In genomic region chr9:114688252-114688952, GRCm38 (mm10) we compare ENCODE assay signal across 7 mouse cellular contexts. TPM values are rescaled to one million over a fixed set of nuclear protein-coding genes. Genes with fewer than 3 reads are reported as not detected.
DNase-seq lines count a peak whose midpoint lies in the region; ATAC-seq and TF ChIP-seq lines count a peak whose summit lies in the region.

Gene Dync1li1 (plus strand): TSS chr9:114688790.

- H3K27ac ChIP-seq in embryonic facial prominence, embryonic 10.5 days (replicated peaks) = peak within 1 kb of the TSS; percentile 95
- H3K27ac ChIP-seq in intestine, postnatal 0 days (ENCODE audit: low read depth, low read length) = peak within 1 kb of the TSS; percentile 99
- H3K27ac ChIP-seq in midbrain, embryonic 12.5 days (replicated peaks) = peak within 1 kb of the TSS; percentile 95
- peak within 1 kb of the TSS; percentile 97 for H3K27ac ChIP-seq in small intestine, adult 2 months (ENCODE audit: insufficient read depth, low read depth, low read length)

- peak within 1 kb of the TSS; percentile 90 for H3K4me2 ChIP-seq in intestine, postnatal 0 days (replicated peaks; ENCODE audit: low read depth)
- H3K4me2 ChIP-seq in midbrain, embryonic 12.5 days (replicated peaks) = peak within 1 kb of the TSS; percentile 74

- H3K9me3 ChIP-seq in embryonic facial prominence, embryonic 10.5 days = no peaks in the 10 kb centered on the region
- no peaks in the 10 kb centered on the region for H3K9me3 ChIP-seq in intestine, postnatal 0 days (ENCODE audit: control insufficient read depth)
- H3K9me3 ChIP-seq in midbrain, embryonic 12.5 days = no peaks in the 10 kb centered on the region

- no peak for TF ChIP-seq CTCF in intestine, postnatal 0 days (IDR thresholded peaks at IDR 0.05; ENCODE audit: low read depth)
- no peak for TF ChIP-seq CTCF in small intestine, adult 2 months (IDR thresholded peaks at IDR 0.05; ENCODE audit: extremely low read depth, insufficient read length, insufficient replicate concordance, low read depth, low read length)

- H3K27me3 ChIP-seq in embryonic facial prominence, embryonic 10.5 days (replicated peaks; ENCODE audit: low read depth, poor library complexity, severe bottlenecking) = no peaks in the 10 kb centered on the region
- H3K27me3 ChIP-seq in intestine, postnatal 0 days (replicated peaks; ENCODE audit: control insufficient read depth, insufficient read depth, low read length) = no peaks in the 10 kb centered on the region
- H3K27me3 ChIP-seq in midbrain, embryonic 12.5 days = no peaks in the 10 kb centered on the region
- no peaks in the 10 kb centered on the region for H3K27me3 ChIP-seq in small intestine, adult 2 months (ENCODE audit: control insufficient read depth, insufficient read depth, low read length)

- H3K9ac ChIP-seq in intestine, postnatal 0 days (ENCODE audit: low read depth, low read length) = peak within 1 kb of the TSS; percentile 93
- peak within 1 kb of the TSS; percentile 88 for H3K9ac ChIP-seq in midbrain, embryonic 12.5 days (replicated peaks)

- intact Hi-C loops in left cerebral cortex, postnatal 4 days (cut with DNase I) = no loop called here

- peak; percentile 89 for TF ChIP-seq POLR2A in small intestine, adult 2 months (IDR thresholded peaks at IDR 0.05; ENCODE audit: low read depth, low read length)

- H3K36me3 ChIP-seq in embryonic facial prominence, embryonic 10.5 days (replicated peaks) = peaks cover 24% of the 10 kb centered on the region
- H3K36me3 ChIP-seq in intestine, postnatal 0 days (ENCODE audit: control insufficient read depth, insufficient read depth) = peaks cover 13% of the 10 kb centered on the region; the same call in 1 of the 2 replicates
- peaks cover 25% of the 10 kb centered on the region for H3K36me3 ChIP-seq in midbrain, embryonic 12.5 days
- H3K36me3 ChIP-seq in small intestine, adult 2 months (ENCODE audit: control insufficient read depth, insufficient read depth, low read length) = peaks cover 8% of the 10 kb centered on the region

- H3K4me1 ChIP-seq in embryonic facial prominence, embryonic 10.5 days = peaks cover 34% of the 10 kb centered on the region
- 0 out of 2 replicates have a peak, but pooled peaks cover 8% of the 10 kb centered on the region for H3K4me1 ChIP-seq in intestine, postnatal 0 days (replicated peaks; ENCODE audit: control insufficient read depth, insufficient read depth, low read length)
- peaks cover 24% of the 10 kb centered on the region for H3K4me1 ChIP-seq in midbrain, embryonic 12.5 days
- peaks cover 13% of the 10 kb centered on the region for H3K4me1 ChIP-seq in small intestine, adult 2 months (ENCODE audit: control insufficient read depth, insufficient read depth, insufficient read length, low read length)

- under 1% methylated on average over 57 of the region's 57 CpGs for WGBS in embryonic facial prominence, embryonic 10.5 days
- WGBS in intestine, postnatal 0 days = under 1% methylated on average over 50 of the region's 57 CpGs
- under 1% methylated on average over 57 of the region's 57 CpGs for WGBS in midbrain, embryonic 12.5 days
- WGBS in small intestine, adult 2 months = 1% methylated on average over 55 of the region's 57 CpGs

- DNase-seq in adrenal gland, postnatal 10 days = peak; percentile 99
- DNase-seq in embryonic facial prominence, embryonic 10.5 days (ENCODE audit: low spot score) = peak; percentile 98
- peak; percentile 56 for DNase-seq in gonadal fat pad, adult 2 months (ENCODE audit: low read depth)
- DNase-seq in left cerebral cortex, postnatal 4 days = peak; percentile 99

- peak; percentile 95 for ATAC-seq in intestine, postnatal 0 days
- ATAC-seq in midbrain, embryonic 12.5 days (ENCODE audit: low FRiP score, low read depth) = peak; percentile 95

- H3K4me3 ChIP-seq in embryonic facial prominence, embryonic 10.5 days = peak within 1 kb of the TSS; percentile 97
- H3K4me3 ChIP-seq in intestine, postnatal 0 days (ENCODE audit: low read depth, low read length) = peak within 1 kb of the TSS; percentile 88
- peak within 1 kb of the TSS; percentile 72 for H3K4me3 ChIP-seq in midbrain, embryonic 12.5 days
- peak within 1 kb of the TSS; percentile 91 for H3K4me3 ChIP-seq in small intestine, adult 2 months (ENCODE audit: low read depth, low read length)

RNA-seq across cellular contexts. Expression of gene Dync1li1, which starts in this region (rescaled TPM):
- total RNA-seq in adrenal gland, postnatal 10 days (2021) = 10 to 100 TPM; 38.3 to 41.0 TPM
- 84.4 and 89.6 TPM in 2 replicates for polyA plus RNA-seq in embryonic facial prominence, embryonic 10.5 days (2016; fragmentation: Nextera tagmentation; extraction: Ambion mirVana)
- polyA plus RNA-seq in gonadal fat pad, adult 2 months (2012; rRNA removed) = 14.7 and 18.8 TPM in 2 replicates
- polyA plus RNA-seq in intestine, postnatal 0 days (2015; fragmentation: Nextera tagmentation; extraction: Ambion mirVana) = 39.3 and 40.0 TPM in 2 replicates
- 100 to 1,000 TPM; 121 to 128 TPM for total RNA-seq in left cerebral cortex, postnatal 4 days (2021)
- polyA plus RNA-seq in midbrain, embryonic 12.5 days (2016; fragmentation: Nextera tagmentation; extraction: Ambion mirVana) = 127 and 133 TPM in 2 replicates
- polyA plus RNA-seq in small intestine, adult 2 months (2012; rRNA removed) = 9.9 and 18.7 TPM in 2 replicates

Comparison
In these comparisons a context has a peak if more than half of its experiments do, and no peak if none do; other contexts are left out.
1. Peak in every context shown above with its lines: DNase-seq, ATAC-seq, H3K4me3 ChIP-seq and H3K27ac ChIP-seq.